Mouse (Mus musculus) CD8-positive naive resting alpha-beta T cell, adult 57 days (primary cell): ENCODE data around the gene Gm17689. TPM values are rescaled to one million over a fixed set of nuclear protein-coding genes. Genes with fewer than 3 reads are reported as not detected.

ENCODE experiments used
- total RNA-seq: library from RNA; stranded (reverse); gene quantifications from one replicate; pipeline ENCODE4 v1.2.4, GENCODE M21; 2023

The Gm17689 gene
- total RNA-seq: not detected

GRCm38 (mm10) chr9:36582535-36582934 lies at the start of gene Gm17689:
Gm17689 (minus strand) TSS chr9:36582635.

GRCm38 (mm10) chr9:36541863-36542262 lies 40.6 kb downstream of the Gm17689 start, which contains the start of gene Gm5615:
Gm5615 (minus strand) TSS chr9:36541963.

Other genes with a start within 250 kb of the Gm17689 start
- gene Gm7257, start 150.8 kb downstream of the Gm17689 start, total RNA-seq: not detected
- gene Gm9513, start 107.0 kb downstream of the Gm17689 start, total RNA-seq: not detected
- not detected for gene Gm5615, start 40.7 kb downstream of the Gm17689 start, total RNA-seq
- gene A630095E13Rik, start 60.7 kb upstream of the Gm17689 start, total RNA-seq: not detected
- not detected for gene Acrv1, start 110.6 kb upstream of the Gm17689 start, total RNA-seq
- 3.2 TPM for gene Chek1, start 144.4 kb upstream of the Gm17689 start, total RNA-seq
- gene Stt3a, start 185.0 kb upstream of the Gm17689 start, total RNA-seq: 138 TPM
- gene Ei24, start 214.8 kb upstream of the Gm17689 start, total RNA-seq: 46.8 TPM
- not detected for gene Fez1, start 239.2 kb upstream of the Gm17689 start, total RNA-seq